Mouse (Mus musculus) brain, embryonic 14.5 days (tissue): ENCODE measurements around the gene Supt4a. TPM values are rescaled to one million over a fixed set of nuclear protein-coding genes. Genes with fewer than 3 reads are reported as not detected.

Source experiments
- DNase-seq: peaks from one replicate; pipeline ENCODE4 v3.0.0-alpha.2; 2011; ENCODE audit warnings: low read depth
- CTCF ChIP-seq: fragments of 200-500 bp; IDR thresholded peaks from 2 replicates; pipeline ENCODE4 v1.5.1; 2012; ENCODE audit warnings: inconsistent platforms, mild to moderate bottlenecking, moderate library complexity, borderline replicate concordance; ENCODE audit not compliant: insufficient read depth, insufficient read length; ENCODE audit errors: extremely low read depth
- POLR2A ChIP-seq: fragments of 200-500 bp; IDR thresholded peaks from 2 replicates; pipeline ENCODE4 v1.6.1; 2012; ENCODE audit warnings: mild to moderate bottlenecking, inconsistent platforms, borderline replicate concordance; ENCODE audit not compliant: poor library complexity, insufficient read depth, insufficient read length, severe bottlenecking; ENCODE audit errors: extremely low read depth
- polyA plus RNA-seq: library from polyadenylated mRNA; depleted of rRNA; stranded (reverse); fragments of >200 nt; gene quantifications from 2 replicates; pipeline ENCODE4 v1.2.3, GENCODE M21; 2012

The Supt4a gene
- polyA plus RNA-seq, 1 experiment: 118 TPM

DNA sequence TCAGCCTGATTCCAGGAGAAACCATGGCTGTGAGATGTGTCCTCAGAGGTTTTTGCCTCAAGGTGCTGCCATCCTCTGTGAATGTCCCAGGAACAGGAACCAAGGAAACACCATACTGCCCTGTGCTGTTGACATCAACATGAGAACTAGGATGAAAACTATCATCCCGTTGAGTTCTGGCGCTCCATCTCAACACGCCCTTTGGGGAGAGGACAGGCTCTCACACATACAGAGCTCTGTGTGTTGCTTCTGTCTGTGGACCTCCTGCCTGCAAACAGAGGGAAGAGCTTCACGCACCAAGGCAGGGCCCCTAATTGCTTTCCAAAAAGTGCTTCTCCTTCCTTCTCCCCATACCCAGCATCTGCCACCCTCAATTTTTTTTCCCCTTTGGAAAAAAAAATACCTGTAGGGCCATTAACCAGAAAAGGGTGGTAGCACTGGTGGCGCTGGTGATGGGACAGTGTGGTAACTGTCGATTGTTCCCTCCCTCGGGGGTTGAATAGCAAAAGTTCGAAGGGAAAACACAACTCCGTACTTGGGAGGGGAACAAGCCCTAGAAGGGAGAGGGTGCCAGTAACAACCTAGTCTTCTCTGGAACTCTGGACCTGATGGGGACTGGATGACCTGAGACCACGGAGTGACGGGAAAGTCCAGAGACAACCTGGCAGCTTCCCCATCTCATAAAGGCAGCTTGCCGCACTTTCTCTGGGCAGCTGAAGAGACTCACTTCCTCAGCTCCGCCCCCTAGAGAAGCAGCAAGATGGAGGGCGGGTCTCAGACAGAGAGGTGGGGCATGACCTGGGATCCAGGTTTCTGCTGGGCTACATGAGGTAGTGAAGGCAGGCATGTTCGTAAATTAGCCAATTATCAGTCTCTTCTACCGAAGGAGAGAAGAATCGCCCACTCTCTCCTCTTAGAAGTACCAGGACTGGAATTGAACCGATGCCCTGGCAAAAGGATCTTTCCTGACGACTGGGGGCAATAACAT, 11.1 kb downstream of the Supt4a start:
- TF ChIP-seq CTCF: no peak
- TF ChIP-seq POLR2A: no peak

DNA sequence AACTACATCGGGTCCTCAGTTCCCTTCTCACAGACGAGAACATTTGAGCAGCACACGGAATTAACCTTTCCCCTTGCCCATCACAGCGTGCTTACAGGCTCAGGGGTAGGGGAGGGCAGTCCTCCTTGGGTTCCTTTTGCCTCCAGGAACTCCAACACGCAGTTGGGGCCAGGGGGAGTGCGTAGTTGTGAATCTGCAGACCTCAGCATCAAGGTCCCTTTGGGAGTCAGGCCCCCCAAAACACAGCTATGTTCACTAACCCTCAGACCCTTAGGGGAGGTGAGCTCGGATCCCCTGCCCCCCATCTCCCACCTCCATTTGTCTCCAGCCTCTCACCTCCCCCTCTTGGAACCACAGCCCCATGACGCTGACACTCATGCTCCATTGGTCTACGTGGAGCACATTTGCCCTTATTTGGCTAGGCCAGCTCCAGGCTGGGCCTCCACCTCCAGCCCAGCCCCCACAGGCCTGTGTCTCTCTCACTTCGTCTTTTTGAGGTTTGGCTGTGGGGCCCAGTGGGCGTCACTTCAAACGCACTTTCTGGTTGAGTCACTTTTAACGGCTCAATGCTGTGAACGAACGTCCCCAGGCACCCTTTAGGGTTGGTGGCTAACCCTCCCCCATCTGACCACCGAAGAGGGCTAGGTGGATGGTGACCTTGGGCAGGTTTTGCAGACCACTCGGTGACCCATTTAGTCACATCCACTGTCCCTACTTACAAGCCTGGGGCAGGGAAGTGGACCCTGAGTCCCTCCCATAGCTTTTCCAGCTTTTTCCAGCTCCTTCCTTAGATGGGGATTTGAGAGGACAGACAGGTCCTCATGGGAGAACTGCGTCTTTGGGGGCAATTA, 12.1 kb downstream of the Supt4a start:
- no peak for DNase-seq
- no peak for TF ChIP-seq POLR2A
- no peak for TF ChIP-seq CTCF

More for the DNA sequence above, 11.1 kb downstream of the Supt4a start:
- no peak for DNase-seq

DNA sequence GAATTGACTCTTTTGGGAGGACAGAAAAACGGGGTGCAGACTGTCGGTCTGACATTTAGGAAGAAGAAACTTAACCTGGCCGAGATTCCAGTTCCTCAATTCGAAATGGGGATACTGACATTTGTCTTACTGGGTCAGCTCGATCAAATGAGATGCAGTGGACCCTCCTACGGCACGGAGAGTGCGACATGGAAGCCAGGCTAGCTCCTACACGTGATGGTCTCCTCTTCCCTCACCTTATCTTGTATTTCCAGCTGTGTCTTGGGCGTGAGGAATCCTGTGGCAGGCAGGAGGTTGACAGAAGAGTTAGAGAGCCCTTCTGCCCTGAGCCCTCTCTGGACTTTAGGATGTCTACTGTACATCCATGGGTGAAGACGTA, 12.7 kb downstream of the Supt4a start:
- DNase-seq: no peak
- no peak for TF ChIP-seq POLR2A
- no peak for TF ChIP-seq CTCF

DNA sequence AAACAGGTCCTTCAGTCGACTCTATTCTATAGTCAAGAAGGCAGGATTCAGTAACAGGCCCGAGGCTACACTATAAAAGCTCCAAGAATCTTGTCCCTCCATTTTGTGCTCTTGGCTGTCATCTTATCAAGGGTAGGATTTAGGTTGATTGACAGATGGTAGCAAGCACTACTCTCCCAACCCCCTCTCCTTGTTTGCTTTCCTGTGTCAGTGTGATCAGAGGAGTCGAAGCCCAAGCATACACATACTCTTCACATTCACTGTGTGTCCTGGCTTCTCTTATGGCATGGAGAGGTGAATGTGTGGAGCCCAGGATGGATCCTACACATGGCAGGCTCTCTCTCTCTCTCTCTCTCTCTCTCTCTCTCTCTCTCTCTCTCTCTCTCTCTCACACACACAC, 13.2 kb downstream of the Supt4a start:
- no peak for TF ChIP-seq CTCF
- TF ChIP-seq POLR2A: no peak
- no peak for DNase-seq

DNA sequence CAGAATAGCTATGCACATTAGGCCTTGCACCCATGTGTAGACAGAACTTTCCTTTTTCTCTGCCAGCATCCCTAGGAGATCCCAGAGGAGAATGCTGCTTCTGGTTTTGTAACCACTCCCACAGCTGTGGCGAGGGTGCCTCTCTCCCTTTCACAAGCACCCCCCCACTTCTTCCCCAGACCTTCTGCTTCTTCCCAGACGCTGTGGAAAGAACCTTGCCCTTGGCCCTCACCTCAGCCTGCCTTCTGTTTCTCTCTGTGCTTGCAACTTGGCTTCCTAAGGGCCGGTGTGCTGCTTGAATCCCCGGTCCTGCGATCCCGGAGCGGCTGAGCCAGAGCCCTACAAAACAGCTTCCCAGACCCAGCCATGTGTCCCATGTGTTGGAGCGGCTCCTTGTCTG, 13.7 kb downstream of the Supt4a start:
- TF ChIP-seq POLR2A: no peak
- no peak for TF ChIP-seq CTCF
- DNase-seq: no peak

DNA sequence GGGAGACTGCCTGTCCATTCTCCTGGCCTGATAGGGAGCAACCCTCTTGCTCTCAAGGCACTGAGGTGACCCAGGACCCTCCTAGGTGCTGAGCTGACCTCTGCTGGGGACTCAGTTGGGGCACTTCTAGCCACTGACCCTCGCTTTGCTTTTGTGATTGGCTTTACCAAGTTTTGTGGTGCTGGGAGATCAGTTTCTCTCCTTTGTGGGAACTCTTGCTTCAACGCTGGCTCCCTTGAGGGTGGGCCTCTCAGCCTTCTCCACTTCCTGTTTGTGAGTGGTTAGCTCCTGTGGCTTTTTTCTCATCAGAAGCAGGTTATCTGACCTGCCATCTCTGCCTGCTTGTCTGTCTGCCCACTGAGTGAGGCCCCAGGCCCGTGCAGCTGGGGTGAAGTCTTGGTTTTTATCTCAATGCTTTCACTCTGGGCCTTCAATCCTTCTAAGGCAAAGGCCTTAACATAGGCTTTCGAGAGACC, 14.2 kb downstream of the Supt4a start:
- no peak for DNase-seq
- TF ChIP-seq CTCF: no peak
- no peak for TF ChIP-seq POLR2A

DNA sequence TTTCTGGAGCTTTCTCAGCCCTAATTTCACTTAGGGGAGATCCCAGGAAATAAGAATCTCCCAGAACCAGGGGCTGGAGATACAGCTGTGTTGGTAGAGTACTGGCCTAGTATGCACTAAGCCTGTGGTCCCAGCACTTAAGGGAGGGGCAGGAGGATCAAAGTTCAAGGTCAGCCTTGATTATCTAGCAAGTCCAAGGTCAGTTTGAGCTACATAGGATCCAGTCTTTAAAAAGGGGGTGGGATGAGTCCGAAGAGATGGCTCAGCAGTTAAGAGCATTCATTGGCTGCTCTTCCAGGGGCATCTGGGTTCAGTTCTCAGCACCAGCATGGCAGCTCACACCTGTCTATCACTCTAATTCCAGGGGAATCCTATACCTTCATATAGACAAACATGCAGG, 15.0 kb downstream of the Supt4a start:
- no peak for DNase-seq
- TF ChIP-seq POLR2A: no peak
- TF ChIP-seq CTCF: no peak

DNA sequence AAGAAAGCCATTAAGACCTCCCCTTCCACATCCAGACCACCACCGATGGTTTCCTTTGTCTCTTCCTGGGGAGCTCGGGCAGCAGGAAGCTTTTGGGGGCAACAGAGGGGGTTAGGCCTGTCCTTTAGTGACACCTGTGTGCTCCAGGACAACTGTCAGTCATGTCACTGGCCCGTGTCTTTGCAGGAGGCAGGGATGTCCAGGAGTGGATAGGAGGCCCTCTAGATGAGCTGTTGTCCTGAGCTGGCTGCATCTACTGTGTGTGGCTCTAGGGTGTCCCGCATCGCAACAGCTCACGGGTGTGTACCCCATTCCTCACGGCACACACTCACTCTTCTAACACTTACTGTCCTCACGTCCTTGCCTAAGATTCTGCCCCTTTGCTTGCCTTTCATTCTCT, 15.9 kb downstream of the Supt4a start:
- TF ChIP-seq POLR2A (no peak), CTCF (no peak)
- DNase-seq: no peak

DNA sequence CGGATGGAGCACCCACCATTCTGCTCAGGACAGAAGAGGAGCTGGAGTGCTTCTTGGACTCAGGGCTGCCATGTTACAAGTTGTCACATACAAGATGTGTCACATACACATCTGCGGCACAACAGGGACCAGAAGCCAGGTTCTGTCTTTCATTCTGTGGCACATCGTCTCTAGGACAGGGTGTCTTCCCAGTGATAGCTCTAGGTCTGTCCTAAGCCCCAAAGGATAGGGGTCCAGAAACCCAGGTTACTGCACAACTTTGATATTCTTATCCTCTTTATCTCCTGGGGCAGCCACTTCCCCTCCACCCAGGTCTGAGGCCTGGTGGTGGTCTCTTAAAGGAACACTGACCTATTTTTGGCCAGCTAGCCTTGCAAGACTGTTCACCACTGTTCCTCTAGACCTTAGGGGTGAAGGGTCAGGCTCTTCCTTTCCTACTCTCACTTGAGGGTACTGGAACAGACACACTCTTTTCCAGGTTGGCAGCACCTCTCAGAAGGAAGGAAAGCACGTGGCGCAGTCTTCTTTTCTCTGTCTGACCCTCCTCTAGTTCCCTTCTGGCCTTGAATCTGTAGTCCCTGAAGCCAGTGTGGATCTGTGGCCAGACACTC, 16.6 kb downstream of the Supt4a start:
- DNase-seq: no peak
- TF ChIP-seq CTCF (no peak), POLR2A (no peak)

DNA sequence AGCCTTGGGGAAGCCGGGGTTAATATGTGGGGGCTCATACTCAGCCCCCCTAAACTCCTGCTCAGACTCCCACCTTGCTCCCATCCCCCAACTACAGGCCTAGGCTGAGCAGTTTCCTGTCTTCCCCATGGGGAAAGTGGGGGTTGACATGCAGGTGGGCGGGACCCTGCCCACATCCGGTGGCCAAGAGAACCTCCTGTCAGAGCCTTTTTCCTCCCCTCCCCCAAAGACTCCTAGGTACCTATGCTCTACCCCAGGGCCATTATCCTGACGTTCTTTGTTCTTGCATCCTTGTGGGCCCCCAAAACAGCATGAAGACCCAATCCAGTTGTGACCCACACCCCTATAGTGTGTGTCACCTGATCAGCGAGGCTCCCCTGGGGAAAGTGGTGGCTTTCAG, 17.3 kb downstream of the Supt4a start:
- DNase-seq: no peak
- TF ChIP-seq CTCF (no peak), POLR2A (no peak)

DNA sequence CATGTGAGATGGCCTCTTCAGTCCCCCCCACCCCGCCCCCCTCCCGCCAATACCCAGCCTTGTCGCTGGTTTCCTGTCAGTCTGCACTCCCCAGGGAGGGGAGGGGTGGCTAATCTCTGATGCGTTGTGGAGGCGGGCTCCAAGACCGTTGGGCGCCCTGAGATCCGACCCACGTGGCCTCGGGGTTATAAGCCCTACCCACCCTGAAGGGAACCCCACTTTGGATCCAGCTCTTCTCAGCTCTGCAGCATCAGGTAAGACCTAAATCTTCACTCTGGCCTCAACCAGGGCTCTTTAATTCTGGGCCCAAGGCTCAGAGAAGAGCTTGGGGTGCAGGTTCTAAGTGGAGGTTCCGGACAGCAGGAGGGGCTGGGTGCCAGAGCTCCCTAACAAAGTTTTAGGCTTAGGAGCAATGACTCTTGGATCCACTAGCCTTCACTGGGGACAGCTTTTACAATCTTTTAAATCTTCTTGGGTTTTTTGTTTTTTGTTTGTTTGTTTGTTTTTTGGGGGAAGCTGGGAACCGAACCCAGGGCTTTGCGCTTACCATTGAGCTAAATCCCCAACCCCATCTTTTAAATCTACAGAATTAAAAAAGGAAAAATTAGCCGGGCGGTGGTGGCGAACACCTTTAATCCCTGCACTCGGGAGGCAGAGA, 18.1 kb downstream of the Supt4a start:
- TF ChIP-seq POLR2A: no peak
- no peak for TF ChIP-seq CTCF
- no peak for DNase-seq
